Mouse (Mus musculus) stomach, adult 2 months (tissue): ENCODE measurements around the gene Olfr97. TPM values are rescaled to one million over a fixed set of nuclear protein-coding genes. Genes with fewer than 3 reads are reported as not detected.

Experiments used
- polyA plus RNA-seq: library from polyadenylated mRNA; depleted of rRNA; stranded (reverse); fragments of >200 nt; gene quantifications from 2 replicates; pipeline ENCODE4 v1.2.3, GENCODE M21; 2012; rRNA removed

The Olfr97 gene
- polyA plus RNA-seq, result not detected in 2 replicates

GRCm38 (mm10) chr17:37237230-37237629 lies at the start of gene Olfr97:
Olfr97 (minus strand) TSS chr17:37237330.

DNA sequence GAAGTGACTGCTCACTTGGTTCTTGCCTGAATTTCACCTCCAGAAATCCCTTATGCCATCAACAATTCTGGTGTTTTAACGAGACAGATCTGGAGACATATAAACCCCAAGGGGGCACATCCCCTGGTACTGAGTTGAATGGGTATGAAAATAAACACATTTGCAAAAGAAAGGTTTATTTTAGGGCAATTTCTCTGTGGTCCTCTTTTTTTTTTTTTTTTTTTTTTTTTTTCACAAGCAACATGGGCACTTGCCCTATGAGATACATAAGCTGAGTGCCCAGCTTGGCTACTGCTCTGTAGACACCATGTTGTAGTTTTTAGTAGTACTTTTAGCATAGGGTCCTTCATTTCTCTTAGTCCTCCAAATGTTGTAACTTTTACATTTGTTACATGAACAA lies 46.2 kb upstream of the Olfr97 start, which contains the start of gene Olfr99:
Gene Olfr99 (minus strand): TSS at position 101 of the 400 bp plus-strand sequence.

GRCm38 (mm10) chr17:37270058-37270701 lies 33.0 kb upstream of the Olfr97 start, which contains the start of gene H2-M3:
H2-M3 (plus strand) TSS chr17:37270220.

DNA sequence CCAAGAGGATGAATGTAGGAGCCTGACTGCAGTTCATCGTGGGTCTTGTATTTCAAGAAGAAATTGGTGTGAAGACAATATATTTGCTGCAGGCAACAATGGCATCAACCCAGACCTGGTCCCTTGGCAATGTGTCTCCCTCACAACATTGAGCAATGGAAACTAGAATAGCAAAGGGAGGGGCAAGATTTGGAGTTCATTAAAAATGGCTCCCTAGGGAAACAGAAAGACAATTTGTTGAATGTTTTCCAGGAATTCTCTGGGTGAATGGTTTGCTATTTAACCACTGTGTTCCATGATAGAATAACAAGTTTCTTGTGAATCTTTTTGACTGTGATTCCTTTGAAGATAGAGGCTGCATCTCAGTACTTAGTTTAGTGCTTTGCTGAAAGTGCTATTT lies 26.5 kb upstream of the Olfr97 start, which contains the start of gene Olfr98:
Gene Olfr98 (minus strand): TSS at position 124 of the 400 bp plus-strand sequence.

GRCm38 (mm10) chr17:37219846-37220245 lies 17.3 kb downstream of the Olfr97 start, which contains the start of gene Olfr96:
Olfr96 (plus strand) TSS chr17:37220146.

DNA sequence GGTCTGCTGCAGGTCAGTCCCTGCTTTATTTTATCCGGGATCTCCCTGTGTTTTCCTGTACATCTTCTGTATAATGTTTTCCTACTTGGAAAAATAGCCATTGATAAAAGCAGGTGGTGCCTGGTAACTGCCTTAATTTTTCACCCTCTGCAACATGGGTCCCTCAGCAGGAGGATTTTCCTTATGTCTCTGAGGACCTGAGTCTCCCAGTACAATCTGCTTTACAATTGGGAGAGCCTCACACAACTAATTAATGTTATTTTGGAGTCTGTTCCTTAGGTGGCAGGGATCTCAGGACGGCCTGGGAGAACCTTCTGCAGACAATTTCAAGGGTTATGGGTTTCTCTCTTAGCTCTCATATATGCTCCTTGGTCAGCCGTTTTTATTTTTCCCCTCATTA lies 24.1 kb downstream of the Olfr97 start, which contains the start of gene Olfr95:
Gene Olfr95 (minus strand): TSS at position 101 of the 400 bp plus-strand sequence.

DNA sequence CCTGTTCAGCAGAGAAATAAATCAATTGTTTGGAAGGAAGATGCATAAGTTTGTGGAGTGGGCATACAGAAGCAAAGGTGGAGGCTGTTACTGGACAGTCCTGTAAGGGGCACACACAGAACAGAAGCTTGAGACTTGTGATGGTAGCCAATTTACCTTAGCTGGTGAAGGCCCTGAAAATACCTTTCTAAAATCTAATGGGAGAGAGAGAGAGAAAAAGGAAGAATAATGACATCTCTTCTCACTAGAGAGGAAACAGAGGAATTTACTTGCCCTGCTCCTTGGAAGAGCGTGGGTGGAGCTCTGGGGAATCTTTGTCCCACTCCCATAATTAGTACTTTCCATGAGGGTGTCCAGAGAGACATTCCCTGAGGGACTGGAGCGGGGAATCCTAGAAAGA lies 36.2 kb downstream of the Olfr97 start, which contains the start of gene Olfr94:
Gene Olfr94 (minus strand): TSS at position 101 of the 400 bp plus-strand sequence.

GRCm38 (mm10) chr17:37193656-37194055 lies 43.5 kb downstream of the Olfr97 start, which contains the start of gene Ubd:
Ubd (plus strand) TSS chr17:37193892.

Other genes with a start within 250 kb of the Olfr97 start
- gene H2-M5, start 247.8 kb downstream of the Olfr97 start, polyA plus RNA-seq, result 0.10 TPM in 1 of 2 replicates, not detected in the other
- 0.31 and 0.65 TPM in 2 replicates for gene Zfp57, start 236.2 kb downstream of the Olfr97 start, polyA plus RNA-seq
- not detected in 2 replicates for gene Mog, start 213.9 kb downstream of the Olfr97 start, polyA plus RNA-seq
- 8.1 and 12.3 TPM in 2 replicates for gene Gabbr1, start 191.4 kb downstream of the Olfr97 start, polyA plus RNA-seq
- not detected in 2 replicates for gene Olfr90, start 148.8 kb downstream of the Olfr97 start, polyA plus RNA-seq
- gene Olfr91, start 139.1 kb downstream of the Olfr97 start, polyA plus RNA-seq, result not detected in 2 replicates
- not detected in 2 replicates for gene Olfr92, start 117.2 kb downstream of the Olfr97 start, polyA plus RNA-seq
- gene Olfr93, start 75.8 kb downstream of the Olfr97 start, polyA plus RNA-seq, result not detected in 2 replicates
- not detected in 2 replicates for gene Ubd, start 43.4 kb downstream of the Olfr97 start, polyA plus RNA-seq
- not detected in 2 replicates for gene Olfr94, start 36.3 kb downstream of the Olfr97 start, polyA plus RNA-seq
- not detected in 2 replicates for gene Olfr95, start 24.2 kb downstream of the Olfr97 start, polyA plus RNA-seq
- not detected in 2 replicates for gene Olfr96, start 17.2 kb downstream of the Olfr97 start, polyA plus RNA-seq
- gene Olfr98, start 26.4 kb upstream of the Olfr97 start, polyA plus RNA-seq, result not detected in 2 replicates
- gene H2-M3, start 32.9 kb upstream of the Olfr97 start, polyA plus RNA-seq, result 1.7 TPM in 2 replicates
- not detected in 2 replicates for gene Olfr99, start 46.1 kb upstream of the Olfr97 start, polyA plus RNA-seq
- not detected in 2 replicates for gene Olfr101, start 67.0 kb upstream of the Olfr97 start, polyA plus RNA-seq
- not detected in 2 replicates for gene Olfr102, start 79.7 kb upstream of the Olfr97 start, polyA plus RNA-seq
- not detected in 2 replicates for gene Olfr103, start 102.4 kb upstream of the Olfr97 start, polyA plus RNA-seq
- not detected in 2 replicates for gene Olfr104-ps, start 122.3 kb upstream of the Olfr97 start, polyA plus RNA-seq
- not detected in 2 replicates for gene Olfr105-ps, start 141.7 kb upstream of the Olfr97 start, polyA plus RNA-seq
- gene Olfr106-ps, start 153.1 kb upstream of the Olfr97 start, polyA plus RNA-seq, result not detected in 2 replicates
- gene Olfr107, start 161.9 kb upstream of the Olfr97 start, polyA plus RNA-seq, result not detected in 2 replicates
- not detected in 2 replicates for gene Olfr108, start 208.2 kb upstream of the Olfr97 start, polyA plus RNA-seq
- gene Olfr109, start 221.6 kb upstream of the Olfr97 start, polyA plus RNA-seq, result not detected in 2 replicates
- gene H2-M2, start 246.2 kb upstream of the Olfr97 start, polyA plus RNA-seq, result 0.05 TPM in 1 of 2 replicates, not detected in the other